In the genomic region with DNA sequence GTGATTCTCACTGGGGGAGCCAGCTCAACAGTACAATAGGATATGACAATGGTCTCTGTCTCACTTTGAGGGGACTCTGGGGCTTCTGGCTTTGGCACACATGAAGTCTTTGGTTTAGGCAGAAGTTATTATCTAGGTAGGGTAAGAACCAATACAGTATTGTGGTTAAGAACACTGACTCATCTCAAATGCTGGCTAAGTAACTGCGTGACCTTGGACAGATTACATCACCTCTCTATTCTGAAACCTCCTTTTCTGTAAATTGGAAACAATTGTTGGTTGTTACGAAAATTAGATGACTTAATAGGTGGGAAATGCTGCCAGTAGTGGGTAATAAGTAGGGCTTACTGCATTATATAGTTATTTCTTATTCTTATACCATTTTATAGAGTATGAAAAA, we compare ENCODE assay signal across 25 mouse cellular contexts.
DNase-seq lines count a peak whose midpoint lies in the region; ATAC-seq and TF ChIP-seq lines count a peak whose summit lies in the region.
"Had no signal": no experiment of that assay in that cellular context is flagged by ENCODE, and none has a peak within 500 bp of the region (broad histone marks: within the 10 kb centered on the region; RNA-seq: fewer than 3 reads in every experiment).

No protein-coding gene starts in this region.

- no peaks in the 10 kb centered on the region for H3K27me3 ChIP-seq in midbrain, embryonic 11.5 days (ENCODE audit: control insufficient read depth, insufficient read depth, low read length)
- H3K27me3 ChIP-seq in midbrain, postnatal 0 days (ENCODE audit: insufficient read depth, low read length) = no peaks in the 10 kb centered on the region
- H3K27me3 ChIP-seq: embryonic facial prominence, embryonic 15.5 days; forebrain, embryonic 15.5 days; liver, embryonic 15.5 days; lung, embryonic 15.5 days; midbrain, embryonic 12.5 days had no signal

- H3K4me2 ChIP-seq in midbrain, embryonic 11.5 days = no peak overlapping the region
- no peak overlapping the region for H3K4me2 ChIP-seq in midbrain, postnatal 0 days (ENCODE audit: low read depth, low read length, poor library complexity, severe bottlenecking)
- H3K4me2 ChIP-seq: embryonic facial prominence, embryonic 15.5 days; forebrain, embryonic 15.5 days; hindbrain, embryonic 14.5 days; liver, embryonic 15.5 days; lung, embryonic 15.5 days; midbrain, embryonic 12.5 days had no signal

- H3K27ac ChIP-seq in midbrain, embryonic 11.5 days (ENCODE audit: low read depth, low read length) = no peak overlapping the region
- H3K27ac ChIP-seq in midbrain, postnatal 0 days (ENCODE audit: low read depth, low read length) = no peak overlapping the region
- H3K27ac ChIP-seq: embryonic facial prominence, embryonic 15.5 days; forebrain, embryonic 15.5 days; hindbrain, embryonic 14.5 days; limb, embryonic 10.5 days; liver, embryonic 15.5 days; lung, embryonic 15.5 days; macrophage; midbrain, embryonic 12.5 days had no signal

- H3K4me1 ChIP-seq in midbrain, embryonic 11.5 days (ENCODE audit: control insufficient read depth, insufficient read depth, low read length) = no peaks in the 10 kb centered on the region
- no peaks in the 10 kb centered on the region for H3K4me1 ChIP-seq in midbrain, postnatal 0 days (ENCODE audit: insufficient read depth, low read length)
- H3K4me1 ChIP-seq: embryonic facial prominence, embryonic 15.5 days; limb, embryonic 10.5 days; liver, embryonic 15.5 days; lung, embryonic 15.5 days; midbrain, embryonic 12.5 days had no signal

- DNase-seq in midbrain, embryonic 11.5 days (ENCODE audit: low spot score, missing footprints) = peak; percentile 39
- no peak for DNase-seq in midbrain, postnatal 0 days (ENCODE audit: low spot score)
- peak; percentile 36 for DNase-seq in adipocyte (ENCODE audit: low spot score)
- DNase-seq in fibroblast of lung, adult 2 months (ENCODE audit: low read depth) = peak; percentile 43
- no peak for DNase-seq in lung, postnatal 36 days
- DNase-seq in heart, adult 11 months = no peak
- DNase-seq in lung, postnatal 14 days = no peak
- no peak for DNase-seq in left cerebral cortex, adult 18-20 months (ENCODE audit: low spot score in 2 of 2)
- DNase-seq: cerebellum, adult 18-20 months; gastrocnemius, postnatal 14 days; heart, postnatal 36 days; kidney, adult 18-20 months; layer of hippocampus, adult 9-11 months; liver; right cerebral cortex, postnatal 14 days; spleen, adult 18-20 months had no signal

- no peak for TF ChIP-seq CTCF in midbrain, postnatal 0 days (IDR thresholded peaks at IDR 0.05)

- 87% methylated on average over 2 of the region's 2 CpGs for WGBS in midbrain, embryonic 11.5 days
- WGBS in midbrain, postnatal 0 days = 94% methylated on average over 2 of the region's 2 CpGs

- H3K36me3 ChIP-seq in midbrain, embryonic 11.5 days (ENCODE audit: control insufficient read depth, insufficient read depth, low read length) = no peaks in the 10 kb centered on the region
- H3K36me3 ChIP-seq in midbrain, postnatal 0 days (ENCODE audit: insufficient read depth, low read length) = no peaks in the 10 kb centered on the region
- H3K36me3 ChIP-seq: embryonic facial prominence, embryonic 15.5 days; forebrain, embryonic 15.5 days; limb, embryonic 10.5 days; liver, embryonic 15.5 days; lung, embryonic 15.5 days; midbrain, embryonic 12.5 days had no signal

- H3K4me3 ChIP-seq in midbrain, embryonic 11.5 days (ENCODE audit: low read depth, low read length) = no peak overlapping the region
- H3K4me3 ChIP-seq in midbrain, postnatal 0 days (ENCODE audit: low read depth, low read length) = no peak overlapping the region
- H3K4me3 ChIP-seq: embryonic facial prominence, embryonic 15.5 days; forebrain, embryonic 15.5 days; limb, embryonic 10.5 days; liver, embryonic 15.5 days; lung, embryonic 15.5 days; midbrain, embryonic 12.5 days had no signal

- no peaks in the 10 kb centered on the region for H3K9me3 ChIP-seq in midbrain, embryonic 11.5 days (ENCODE audit: control insufficient read depth, low read length)
- no peaks in the 10 kb centered on the region for H3K9me3 ChIP-seq in midbrain, postnatal 0 days (ENCODE audit: low read length)
- H3K9me3 ChIP-seq: embryonic facial prominence, embryonic 15.5 days; forebrain, embryonic 15.5 days; limb, embryonic 10.5 days; liver, embryonic 15.5 days; lung, embryonic 15.5 days; midbrain, embryonic 12.5 days had no signal

- ATAC-seq in midbrain, embryonic 11.5 days (ENCODE audit: low FRiP score) = no peak
- ATAC-seq in midbrain, postnatal 0 days (ENCODE audit: low FRiP score) = no peak
- ATAC-seq: forebrain, embryonic 15.5 days; inflammation-experienced regulatory T-cells, adult 6 months had no signal

- no peak overlapping the region for H3K9ac ChIP-seq in midbrain, embryonic 11.5 days (ENCODE audit: low read length)
- H3K9ac ChIP-seq in midbrain, postnatal 0 days (replicated peaks; ENCODE audit: low read length, poor library complexity, severe bottlenecking) = no peak overlapping the region
- H3K9ac ChIP-seq: embryonic facial prominence, embryonic 15.5 days; forebrain, embryonic 15.5 days; hindbrain, embryonic 14.5 days; liver, embryonic 15.5 days; lung, embryonic 15.5 days; midbrain, embryonic 12.5 days had no signal

Comparison
In these comparisons a context has a peak if more than half of its experiments do, and no peak if none do; other contexts are left out.
1. DNase-seq: peak in midbrain, embryonic 11.5 days (single experiment), adipocyte (single experiment) and fibroblast of lung, adult 2 months (single experiment); none in midbrain, postnatal 0 days (single experiment), lung, postnatal 36 days (single experiment), heart, adult 11 months (single experiment), lung, postnatal 14 days (single experiment) and left cerebral cortex, adult 18-20 months (0 of 2).